Mouse (Mus musculus): ENCODE results near the gene Dpm3. TPM values are rescaled to one million over a fixed set of nuclear protein-coding genes. Genes with fewer than 3 reads are reported as not detected.

The Dpm3 gene
- polyA plus RNA-seq, 1 experiment from 2014 or later, result 149 TPM

DNA sequence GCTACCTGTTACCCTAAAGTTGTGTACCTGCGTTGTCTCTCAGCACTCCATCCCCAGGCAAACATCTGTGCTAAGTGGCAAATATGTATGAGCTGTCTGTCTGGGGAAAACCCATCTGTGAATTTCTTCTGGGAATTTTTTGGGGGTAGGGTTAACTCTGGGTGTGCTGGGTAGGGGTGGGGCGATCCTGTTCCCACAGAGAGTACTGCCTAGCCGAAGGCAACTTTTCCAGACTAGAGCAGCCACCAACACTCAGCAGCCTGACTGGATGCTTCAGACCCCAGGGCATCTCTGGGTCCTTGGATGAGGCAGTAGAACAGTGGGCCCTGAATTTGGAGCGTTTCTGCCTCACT, 23.1 kb downstream of the Dpm3 start:
- H3K36me3 ChIP-seq, result no peaks in the 10 kb centered on the region
- H3K4me1 ChIP-seq, result peaks cover 74% of the 10 kb centered on the region
- no peak overlapping the region for H3K4me3 ChIP-seq (replicated peaks)
- H3K27me3 ChIP-seq, result peaks cover 4% of the 10 kb centered on the region; the same call in 1 of the 2 replicates
- ATAC-seq (replicated peaks; ENCODE audit: low FRiP score), result no peak
- no peak overlapping the region for H3K4me2 ChIP-seq
- H3K9me3 ChIP-seq (replicated peaks), result no peaks in the 10 kb centered on the region
- WGBS, result 20% methylated on average over 4 of the region's 4 CpGs
- H3K9ac ChIP-seq, result no peak overlapping the region
- H3K27ac ChIP-seq, result peak overlapping the region; percentile 95; the same call in 1 of the 2 replicates

DNA sequence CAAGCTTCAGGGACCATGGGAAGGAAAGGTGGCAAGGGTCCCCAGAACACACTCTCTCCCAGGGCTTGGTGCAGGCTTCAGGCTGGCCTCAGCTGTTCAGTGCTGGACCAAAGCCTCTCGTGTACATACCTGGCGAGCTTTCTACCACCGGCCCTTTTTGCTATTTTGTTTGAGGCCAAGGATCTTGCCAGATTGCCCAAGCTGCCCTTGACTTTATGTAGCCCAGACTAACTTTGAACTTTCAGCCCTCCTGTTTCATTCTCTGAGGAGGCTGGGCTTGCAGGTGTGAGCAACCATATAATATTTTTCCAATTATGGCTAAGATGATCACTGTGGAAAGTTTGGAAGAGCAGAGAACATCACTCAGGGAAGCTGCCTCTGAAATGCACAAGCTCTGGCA, 25.1 kb downstream of the Dpm3 start:
- 68% methylated on average over 3 of the region's 3 CpGs for WGBS
- Histone ChIP-seq H3K27ac (no peak overlapping the region), H3K9me3 (replicated peaks) (no peaks in the 10 kb centered on the region), H3K27me3 (peaks cover 4% of the 10 kb centered on the region; the same call in 1 of the 2 replicates), H3K4me1 (peaks cover 71% of the 10 kb centered on the region), H3K4me2 (no peak overlapping the region), H3K36me3 (no peaks in the 10 kb centered on the region), H3K4me3 (replicated peaks) (no peak overlapping the region), H3K9ac (no peak overlapping the region)
- ATAC-seq (replicated peaks; ENCODE audit: low FRiP score), result no peak

DNA sequence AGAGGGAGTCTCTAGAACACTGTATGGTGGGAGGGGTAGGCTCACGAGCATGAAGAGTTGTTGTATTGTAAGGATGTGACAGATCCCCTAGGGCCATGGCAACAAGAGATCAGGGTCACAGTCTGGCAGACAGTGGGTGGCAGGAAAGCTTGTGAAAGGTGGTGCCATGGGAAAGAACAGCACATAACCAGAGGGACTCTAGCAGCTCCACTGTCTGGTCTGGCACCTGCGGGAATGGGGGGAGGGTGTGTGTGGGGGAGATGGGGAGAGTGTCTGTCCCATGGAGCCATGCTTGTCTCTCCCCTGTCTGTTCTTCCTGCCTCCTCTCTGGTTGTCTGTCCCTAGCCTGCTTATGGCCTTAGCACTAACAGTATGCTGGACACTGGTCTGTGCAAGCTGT, 26.4 kb downstream of the Dpm3 start:
- ATAC-seq (replicated peaks; ENCODE audit: low FRiP score), result no peak
- Histone ChIP-seq H3K9me3 (replicated peaks) (no peaks in the 10 kb centered on the region), H3K27me3 (peaks cover under 1% of the 10 kb centered on the region; the same call in 1 of the 2 replicates), H3K4me3 (replicated peaks) (no peak overlapping the region), H3K27ac (no peak overlapping the region), H3K36me3 (no peaks in the 10 kb centered on the region), H3K4me1 (peaks cover 60% of the 10 kb centered on the region), H3K4me2 (no peak overlapping the region), H3K9ac (no peak overlapping the region)
- 70% methylated on average over 2 of the region's 2 CpGs for WGBS

DNA sequence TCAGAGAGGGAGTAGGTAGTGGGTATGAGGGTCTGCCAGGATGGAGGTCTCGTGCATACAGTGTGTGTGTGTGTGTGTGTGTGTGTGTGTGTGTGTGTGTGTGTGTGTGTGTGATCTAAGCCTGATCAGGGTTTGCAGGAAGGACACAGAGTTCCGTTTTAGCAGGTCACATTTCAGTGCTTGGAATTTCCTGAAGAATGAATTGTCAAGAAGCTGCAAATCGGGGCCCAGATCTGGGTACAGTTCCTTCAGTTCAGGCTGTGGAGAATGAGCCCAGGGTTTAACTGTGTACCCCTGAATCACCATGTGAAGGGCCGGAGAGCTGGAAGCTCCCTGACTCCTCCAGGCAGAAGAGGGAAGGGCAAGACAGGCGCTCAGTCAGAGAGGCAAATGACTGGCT, 28.1 kb downstream of the Dpm3 start:
- peak overlapping the region; percentile 77 for H3K27ac ChIP-seq
- no peak overlapping the region for H3K4me2 ChIP-seq
- no peaks in the 10 kb centered on the region for H3K36me3 ChIP-seq
- no peak for ATAC-seq (replicated peaks; ENCODE audit: low FRiP score)
- H3K4me3 ChIP-seq (replicated peaks), result no peak overlapping the region
- 50% methylated on average over 5 of the region's 5 CpGs for WGBS
- no peaks in the 10 kb centered on the region for H3K9me3 ChIP-seq (replicated peaks)
- H3K9ac ChIP-seq, result no peak overlapping the region
- no peaks in the 10 kb centered on the region for H3K27me3 ChIP-seq
- peaks cover 57% of the 10 kb centered on the region for H3K4me1 ChIP-seq

DNA sequence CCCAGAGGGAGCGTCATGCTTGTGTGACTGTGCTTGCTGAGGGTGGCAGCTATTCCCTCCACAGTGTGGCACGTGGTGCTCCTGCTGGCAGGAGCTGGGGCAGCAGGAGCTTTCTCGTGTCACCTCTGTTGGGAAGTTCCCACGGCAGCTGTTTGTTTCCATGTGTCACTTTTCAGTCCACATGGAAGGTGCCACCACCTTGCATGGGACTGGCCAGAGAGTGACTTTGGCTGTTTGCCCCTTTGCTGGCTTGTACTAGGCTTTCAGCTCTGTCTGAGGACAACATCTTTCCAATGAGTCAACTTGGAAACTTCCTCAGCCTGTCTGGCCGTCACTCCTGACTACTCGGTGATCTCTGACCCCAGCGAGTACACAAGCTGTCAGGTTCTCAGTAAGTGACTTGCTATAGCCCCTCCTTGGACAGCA, 29.4 kb downstream of the Dpm3 start:
- Histone ChIP-seq H3K4me1 (peaks cover 56% of the 10 kb centered on the region), H3K9me3 (replicated peaks) (no peaks in the 10 kb centered on the region), H3K27me3 (no peaks in the 10 kb centered on the region), H3K4me2 (no peak overlapping the region), H3K9ac (no peak overlapping the region), H3K36me3 (no peaks in the 10 kb centered on the region), H3K4me3 (replicated peaks) (no peak overlapping the region), H3K27ac (no peak overlapping the region)
- ATAC-seq (replicated peaks; ENCODE audit: low FRiP score), result no peak
- 32% methylated on average over 7 of the region's 7 CpGs for WGBS

DNA sequence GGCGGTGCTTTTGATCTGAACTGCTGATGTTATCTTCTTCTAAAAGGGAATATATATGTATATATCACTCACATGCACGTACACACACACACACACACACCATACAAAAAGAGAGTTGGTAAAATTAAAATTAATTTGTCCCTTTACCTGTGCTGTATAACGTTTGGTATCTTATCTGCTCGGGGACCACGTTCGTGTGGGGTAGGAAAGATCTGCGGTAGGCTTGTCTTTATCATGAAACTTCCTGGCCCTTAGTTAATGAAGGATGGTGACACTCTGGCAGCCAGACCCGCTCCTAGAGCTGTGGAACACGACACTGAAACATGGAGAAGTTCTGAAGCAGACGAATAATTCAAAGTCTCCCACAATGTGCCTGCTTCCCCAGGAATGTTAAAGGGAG, 32.7 kb downstream of the Dpm3 start:
- no peaks in the 10 kb centered on the region for H3K9me3 ChIP-seq (replicated peaks)
- H3K27me3 ChIP-seq, result no peaks in the 10 kb centered on the region
- no peak overlapping the region for H3K4me3 ChIP-seq (replicated peaks)
- ATAC-seq (replicated peaks; ENCODE audit: low FRiP score), result no peak
- 47% methylated on average over 10 of the region's 10 CpGs for WGBS
- H3K27ac ChIP-seq, result no peak overlapping the region
- peaks cover 35% of the 10 kb centered on the region for H3K4me1 ChIP-seq
- no peaks in the 10 kb centered on the region for H3K36me3 ChIP-seq
- H3K4me2 ChIP-seq, result no peak overlapping the region
- H3K9ac ChIP-seq, result no peak overlapping the region

DNA sequence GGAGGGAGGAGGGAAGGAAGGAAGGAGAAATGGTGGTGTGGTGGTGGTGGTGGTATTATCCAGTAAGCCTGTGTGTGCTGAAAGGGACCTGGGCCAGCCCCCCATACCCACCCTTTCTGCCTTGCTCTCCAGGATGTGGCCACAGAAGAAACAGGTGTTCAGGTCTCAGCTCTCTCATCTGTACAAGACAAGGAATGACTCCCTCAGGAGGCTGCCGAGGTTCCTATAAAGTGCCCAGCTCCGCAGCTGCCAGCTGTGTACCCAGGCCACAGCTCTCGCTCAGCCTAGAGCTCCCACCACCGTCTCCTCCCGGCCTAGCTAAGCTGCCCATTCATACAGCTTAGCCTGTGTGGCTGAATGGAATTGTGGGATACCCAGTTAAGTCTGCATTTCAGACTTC, 33.1 kb downstream of the Dpm3 start:
- 66% methylated on average over 5 of the region's 5 CpGs for WGBS
- no peak overlapping the region for H3K4me2 ChIP-seq
- H3K36me3 ChIP-seq, result no peaks in the 10 kb centered on the region
- H3K9me3 ChIP-seq (replicated peaks), result no peaks in the 10 kb centered on the region
- H3K4me3 ChIP-seq (replicated peaks), result no peak overlapping the region
- H3K9ac ChIP-seq, result no peak overlapping the region
- peaks cover 31% of the 10 kb centered on the region for H3K4me1 ChIP-seq
- no peak for ATAC-seq (replicated peaks; ENCODE audit: low FRiP score)
- no peak overlapping the region for H3K27ac ChIP-seq
- H3K27me3 ChIP-seq, result no peaks in the 10 kb centered on the region

DNA sequence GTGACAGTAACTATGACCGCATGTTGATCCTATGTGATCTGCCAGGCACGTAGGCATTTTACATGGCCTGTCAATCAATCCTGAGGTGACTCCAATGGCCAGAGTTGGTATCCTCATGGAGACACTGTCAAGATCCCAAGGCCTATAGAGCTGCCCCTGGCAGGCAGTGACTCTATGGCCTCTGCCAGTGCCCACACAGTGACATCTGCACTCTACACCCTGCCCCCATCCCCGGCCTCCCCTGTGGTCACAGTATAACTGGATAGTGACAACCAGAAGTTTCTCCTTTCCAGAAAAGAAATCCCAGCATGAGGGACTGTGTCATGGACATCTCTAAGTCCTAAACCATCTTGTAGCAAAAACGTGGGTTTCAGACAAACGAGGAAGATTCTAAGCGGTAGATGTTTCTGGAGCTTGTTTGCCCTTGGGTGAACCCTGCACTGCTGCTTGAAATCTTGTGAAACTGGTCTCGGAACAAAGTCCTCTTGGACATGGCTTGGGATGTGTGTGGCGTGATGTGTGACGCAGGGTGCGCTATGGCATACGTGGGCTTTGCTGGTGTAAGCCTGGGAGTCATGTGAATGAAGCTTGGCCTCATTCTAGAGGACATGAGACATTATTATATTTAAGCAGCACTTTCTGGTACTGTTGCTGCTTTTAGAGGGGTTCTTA, 34.2 kb downstream of the Dpm3 start:
- no peak for ATAC-seq (replicated peaks; ENCODE audit: low FRiP score)
- Histone ChIP-seq H3K9ac (no peak overlapping the region), H3K4me3 (replicated peaks) (no peak overlapping the region), H3K27ac (no peak overlapping the region), H3K36me3 (no peaks in the 10 kb centered on the region), H3K4me2 (no peak overlapping the region), H3K9me3 (replicated peaks) (no peaks in the 10 kb centered on the region), H3K27me3 (no peaks in the 10 kb centered on the region), H3K4me1 (peaks cover 23% of the 10 kb centered on the region)
- WGBS, result 89% methylated on average over 11 of the region's 11 CpGs

DNA sequence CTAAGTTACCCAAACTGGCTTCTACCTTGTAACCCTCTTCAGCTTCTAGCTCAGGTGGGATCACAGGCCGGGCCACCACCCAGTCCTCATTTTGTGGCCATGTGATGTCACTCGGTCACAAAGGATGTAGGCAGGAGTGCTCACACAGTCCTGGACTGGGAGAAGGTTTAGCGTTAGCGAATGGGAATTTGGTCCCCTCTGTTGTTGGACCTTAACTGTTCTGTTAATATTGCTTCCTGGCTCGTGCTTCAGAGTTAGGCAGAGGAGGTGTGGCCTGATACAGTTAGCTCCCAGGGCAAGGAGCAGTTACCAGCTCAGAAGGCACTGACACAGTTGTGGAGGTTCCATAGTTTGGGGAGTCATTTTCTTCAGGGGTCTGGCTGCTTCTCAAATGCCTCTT, 35.0 kb downstream of the Dpm3 start:
- Histone ChIP-seq H3K4me3 (replicated peaks) (no peak overlapping the region), H3K27ac (no peak overlapping the region), H3K9ac (no peak overlapping the region), H3K27me3 (no peaks in the 10 kb centered on the region), H3K9me3 (replicated peaks) (no peaks in the 10 kb centered on the region), H3K36me3 (no peaks in the 10 kb centered on the region), H3K4me2 (no peak overlapping the region), H3K4me1 (peaks cover 20% of the 10 kb centered on the region; the same call in 1 of the 2 replicates)
- 72% methylated on average over 5 of the region's 5 CpGs for WGBS
- no peak for ATAC-seq (replicated peaks; ENCODE audit: low FRiP score)

DNA sequence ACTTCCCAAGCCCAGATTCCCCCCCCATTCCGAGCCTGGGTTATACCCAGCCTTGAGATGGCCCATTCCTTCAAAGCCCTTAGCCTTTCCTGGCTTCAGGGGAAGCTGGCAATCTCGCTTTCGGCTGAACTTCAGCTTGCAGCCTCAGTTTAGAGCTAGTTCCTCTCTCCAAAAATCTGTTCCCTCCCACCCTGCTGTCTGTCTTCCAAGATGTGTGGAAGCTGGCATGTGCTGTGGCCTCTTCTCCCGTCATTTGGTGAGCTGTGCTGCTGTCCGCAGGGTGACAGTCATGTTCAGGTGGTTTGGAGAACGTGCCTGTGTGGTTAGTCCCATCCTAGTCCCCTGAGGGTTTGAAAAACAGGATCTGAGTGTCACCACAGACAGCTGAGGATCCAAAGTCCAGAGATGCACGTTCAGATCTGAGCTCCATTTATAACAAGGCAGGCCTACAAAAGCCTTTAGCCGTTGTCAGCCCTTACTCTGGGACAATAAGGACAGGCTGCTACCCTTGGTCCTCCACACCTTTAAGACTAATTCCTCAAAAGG, 36.6 kb downstream of the Dpm3 start:
- Histone ChIP-seq H3K4me3 (replicated peaks) (no peak overlapping the region), H3K27ac (no peak overlapping the region), H3K9ac (no peak overlapping the region), H3K36me3 (no peaks in the 10 kb centered on the region), H3K4me1 (peaks cover 31% of the 10 kb centered on the region), H3K9me3 (replicated peaks) (no peaks in the 10 kb centered on the region), H3K27me3 (no peaks in the 10 kb centered on the region), H3K4me2 (no peak overlapping the region)
- WGBS, result 77% methylated on average over 8 of the region's 8 CpGs
- no peak for ATAC-seq (replicated peaks; ENCODE audit: low FRiP score)

DNA sequence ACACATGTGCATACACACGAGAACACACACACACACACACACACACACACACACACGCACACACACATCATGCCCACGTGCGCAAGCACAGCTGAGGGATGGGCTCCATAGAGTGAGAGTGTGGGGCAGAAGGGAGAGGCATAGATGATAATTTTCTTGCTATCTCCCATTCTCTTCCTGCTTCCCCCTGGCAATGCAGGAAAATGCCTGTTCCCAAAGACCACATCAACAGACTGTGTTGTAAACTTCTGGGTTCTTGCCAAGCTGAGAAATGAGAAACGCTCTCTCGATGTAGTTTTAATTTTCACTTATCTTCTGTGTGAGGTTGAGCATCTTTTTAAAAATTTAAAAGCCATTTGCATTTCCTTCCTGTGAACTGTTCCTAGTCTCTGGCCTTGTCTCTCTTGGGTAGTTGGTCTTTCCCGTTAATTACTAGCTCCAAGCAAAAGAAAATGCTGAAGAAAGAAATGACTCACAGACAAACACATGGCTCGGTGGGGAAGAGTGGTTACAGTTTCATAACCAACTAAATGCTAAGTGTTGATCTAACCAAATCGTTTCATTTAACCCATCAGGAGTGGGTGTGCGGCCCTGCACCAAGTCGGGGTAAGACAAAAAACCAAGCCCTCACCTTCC, 37.7 kb downstream of the Dpm3 start:
- no peak overlapping the region for H3K4me2 ChIP-seq
- peaks cover 21% of the 10 kb centered on the region for H3K4me1 ChIP-seq
- no peak overlapping the region for H3K9ac ChIP-seq
- 83% methylated on average over 11 of the region's 11 CpGs for WGBS
- no peak for ATAC-seq (replicated peaks; ENCODE audit: low FRiP score)
- H3K4me3 ChIP-seq (replicated peaks), result no peak overlapping the region
- no peaks in the 10 kb centered on the region for H3K9me3 ChIP-seq (replicated peaks)
- no peaks in the 10 kb centered on the region for H3K36me3 ChIP-seq
- no peaks in the 10 kb centered on the region for H3K27me3 ChIP-seq
- H3K27ac ChIP-seq, result no peak overlapping the region

DNA sequence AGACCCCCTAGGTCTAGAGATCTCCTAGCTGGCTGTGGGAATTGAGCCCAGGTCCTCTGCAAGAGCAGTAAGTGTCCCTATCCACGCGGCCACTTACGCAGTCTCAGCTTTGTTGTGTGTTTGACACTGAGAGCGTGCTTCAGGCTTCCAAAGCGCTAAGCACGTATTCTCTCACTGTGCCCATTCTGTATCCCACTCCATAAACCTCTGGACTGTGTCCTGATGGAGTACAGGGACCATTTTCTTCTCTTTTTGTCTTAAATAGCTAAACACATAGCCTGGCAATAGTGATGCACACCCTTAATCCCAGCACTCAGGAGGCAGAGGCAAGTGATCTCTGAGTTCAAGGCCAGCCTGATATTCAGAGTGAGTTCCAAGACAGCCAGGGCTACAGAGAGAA, 39.8 kb downstream of the Dpm3 start:
- H3K27ac ChIP-seq, result no peak overlapping the region
- no peak for ATAC-seq (replicated peaks; ENCODE audit: low FRiP score)
- 0 out of 2 replicates have a peak overlapping the region, but pooled peaks have one; percentile 61 for H3K4me2 ChIP-seq
- H3K36me3 ChIP-seq, result no peaks in the 10 kb centered on the region
- 84% methylated on average over 6 of the region's 6 CpGs for WGBS
- no peaks in the 10 kb centered on the region for H3K9me3 ChIP-seq (replicated peaks)
- H3K27me3 ChIP-seq, result no peaks in the 10 kb centered on the region
- H3K4me1 ChIP-seq, result peaks cover 17% of the 10 kb centered on the region
- H3K4me3 ChIP-seq (replicated peaks), result no peak overlapping the region
- H3K9ac ChIP-seq, result no peak overlapping the region
